Mouse (Mus musculus) thymus, adult 18-20 months (tissue): ENCODE data around the gene Rbm17.
"Not testable (repeated sequence)": the region's sequence is repeated elsewhere in the genome, so short reads cannot be mapped to it uniquely, and the experiment has no call there.

ENCODE experiments used
- DNase-seq, 2 experiments: peaks; one replicate each; pipeline ENCODE4 v3.0.0; 2022; ENCODE audit warnings: mixed read lengths in 2 of 2

Gene Rbm17

GRCm38 (mm10) chr2:11604053-11604452, at the start of gene Rbm17:
Gene Rbm17, minus strand, starts transcription at chr2:11604153.
- no peak for DNase-seq

GRCm38 (mm10) chr2:11653330-11653729, 49.4 kb upstream of the Rbm17 start:
- DNase-seq: peak; percentile 57 to 78

- no peak for DNase-seq
Measured at GRCm38 (mm10) chr2:11652780-11653179, 48.8 kb upstream of the Rbm17 start.

GRCm38 (mm10) chr2:11652196-11652595, 48.2 kb upstream of the Rbm17 start:
- no peak for DNase-seq

- no peak for DNase-seq
Measured at GRCm38 (mm10) chr2:11651476-11651875, 47.5 kb upstream of the Rbm17 start.

- no peak for DNase-seq
Measured at GRCm38 (mm10) chr2:11645297-11645696, 41.3 kb upstream of the Rbm17 start.

GRCm38 (mm10) chr2:11644057-11644456, 40.1 kb upstream of the Rbm17 start:
- no peak for DNase-seq

GRCm38 (mm10) chr2:11642451-11642941, 38.5 kb upstream of the Rbm17 start, which contains the start of gene Il2ra:
Gene Il2ra, plus strand, starts transcription at chr2:11642807.
- no peak for DNase-seq

- peak in 1 of 2 experiments; percentile 57 for DNase-seq
Measured at GRCm38 (mm10) chr2:11637115-11637514, 33.2 kb upstream of the Rbm17 start.

GRCm38 (mm10) chr2:11636138-11636480, 32.2 kb upstream of the Rbm17 start:
- DNase-seq: peak in 1 of 2 experiments; percentile 57

- peak; percentile 40 to 64 for DNase-seq
Measured at GRCm38 (mm10) chr2:11635471-11636137, 31.7 kb upstream of the Rbm17 start.

GRCm38 (mm10) chr2:11635035-11635434, 31.1 kb upstream of the Rbm17 start:
- peak in 1 of 2 experiments; percentile 41 for DNase-seq

- DNase-seq: no peak
Measured at GRCm38 (mm10) chr2:11625890-11626289, 21.9 kb upstream of the Rbm17 start, which contains the start of gene Gm17490. Gene Gm17490, minus strand, starts transcription at chr2:11626264.

GRCm38 (mm10) chr2:11623726-11624125, 19.8 kb upstream of the Rbm17 start:
- DNase-seq: no peak

- no peak for DNase-seq
Measured at GRCm38 (mm10) chr2:11623173-11623572, 19.2 kb upstream of the Rbm17 start.

- DNase-seq: no peak
Measured at GRCm38 (mm10) chr2:11619598-11619997, 15.6 kb upstream of the Rbm17 start.

GRCm38 (mm10) chr2:11616846-11617245, 12.9 kb upstream of the Rbm17 start:
- DNase-seq: no peak

- DNase-seq: not testable (repeated sequence)
Measured at GRCm38 (mm10) chr2:11612939-11613338, 9.0 kb upstream of the Rbm17 start.

- not testable (repeated sequence) for DNase-seq
Measured at GRCm38 (mm10) chr2:11606718-11607117, 2.8 kb upstream of the Rbm17 start.

- no peak for DNase-seq
Measured at GRCm38 (mm10) chr2:11604911-11605310, 958 bp upstream of the Rbm17 start.

GRCm38 (mm10) chr2:11602506-11603489, 1.2 kb downstream of the Rbm17 start:
- DNase-seq: peak; percentile 92 to 93

GRCm38 (mm10) chr2:11601795-11602194, 2.2 kb downstream of the Rbm17 start:
- no peak for DNase-seq

- no peak for DNase-seq
Measured at GRCm38 (mm10) chr2:11597906-11598305, 6.0 kb downstream of the Rbm17 start.
